Mouse (Mus musculus): Measurements from ENCODE around the gene Zranb1. TPM values are rescaled to one million over a fixed set of nuclear protein-coding genes. Genes with fewer than 3 reads are reported as not detected.
A peak's percentile ranks its signal among the peaks of the same experiment; 100 is the strongest.

Zranb1 gene
- polyA plus RNA-seq, 1 experiment = 2.6 TPM

DNA sequence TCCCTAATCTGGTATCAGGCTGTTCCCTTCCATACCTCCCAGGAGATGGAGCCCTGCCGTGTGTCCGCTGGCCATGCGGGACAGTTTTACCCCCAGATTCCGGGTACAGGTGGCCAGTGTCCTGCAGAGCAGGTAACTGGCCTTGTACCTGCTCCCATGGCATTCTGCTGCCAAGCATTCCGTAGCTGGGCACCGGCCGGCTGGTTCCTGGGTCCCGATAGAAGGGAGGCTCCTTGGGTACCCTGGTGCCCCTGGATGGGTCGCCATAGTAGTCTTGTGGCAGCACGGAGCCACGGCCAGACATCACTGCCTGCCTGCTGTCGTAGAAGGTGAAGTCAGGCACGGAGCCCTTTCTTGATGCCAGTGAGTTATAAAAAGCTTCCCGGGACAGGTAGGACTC, 83.7 kb downstream of the Zranb1 start:
- no peak overlapping the region for H3K4me3 ChIP-seq (ENCODE audit: low read depth, low read length)
- H3K27ac ChIP-seq (ENCODE audit: insufficient read depth, low read depth, low read length) = no peak overlapping the region
- no peaks in the 10 kb centered on the region for H3K27me3 ChIP-seq (ENCODE audit: control insufficient read depth, insufficient read depth, low read length)
- no peak for TF ChIP-seq POLR2A (IDR thresholded peaks at IDR 0.05; ENCODE audit: low read depth, low read length)
- no peak for TF ChIP-seq CTCF (IDR thresholded peaks at IDR 0.05; ENCODE audit: extremely low read depth, insufficient read length, insufficient replicate concordance, low read depth, low read length)
- H3K36me3 ChIP-seq (ENCODE audit: control insufficient read depth, insufficient read depth, low read length) = peaks cover 4% of the 10 kb centered on the region; the same call in 1 of the 2 replicates
- 93% methylated on average over 14 of the region's 14 CpGs for WGBS
- peaks cover 6% of the 10 kb centered on the region; the same call in 1 of the 2 replicates for H3K4me1 ChIP-seq (ENCODE audit: control insufficient read depth, insufficient read depth, insufficient read length, low read length)

DNA sequence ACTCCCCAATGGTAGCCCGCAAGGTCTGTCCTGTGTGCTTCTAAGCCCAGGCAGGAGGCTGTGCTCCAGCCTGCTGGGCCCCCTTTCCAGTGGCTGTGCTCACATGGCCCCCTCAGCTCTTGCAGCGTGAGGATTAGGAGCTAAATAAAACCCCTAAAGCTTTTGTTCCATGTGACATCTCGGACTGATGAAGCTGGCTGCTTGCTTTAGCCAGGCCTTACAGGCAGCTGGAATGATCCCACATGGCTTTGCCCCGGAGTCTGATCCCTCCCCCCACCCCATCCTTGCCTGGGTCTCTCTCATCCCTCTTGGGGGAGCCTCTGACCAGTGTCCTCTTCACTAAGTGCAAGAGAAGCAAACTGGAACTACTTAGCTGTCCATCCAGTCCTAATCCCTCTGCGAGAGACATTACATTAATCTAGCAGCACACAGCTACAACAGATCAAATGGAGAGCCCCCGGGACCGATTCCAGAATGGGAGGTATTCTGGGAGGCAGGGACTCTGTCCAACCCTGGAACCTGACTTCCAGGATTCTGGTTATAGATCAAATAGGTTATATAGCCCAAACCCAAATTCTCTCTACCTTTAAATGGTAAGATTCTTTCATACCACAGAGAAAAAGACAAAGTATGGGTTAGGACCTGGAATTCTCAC, 84.6 kb downstream of the Zranb1 start:
- TF ChIP-seq POLR2A (IDR thresholded peaks at IDR 0.05; ENCODE audit: low read depth, low read length) = no peak
- Histone ChIP-seq H3K27ac (ENCODE audit: insufficient read depth, low read depth, low read length) (0 out of 2 replicates have a peak overlapping the region, but pooled peaks have one; percentile 3), H3K27me3 (ENCODE audit: control insufficient read depth, insufficient read depth, low read length) (no peaks in the 10 kb centered on the region), H3K4me1 (ENCODE audit: control insufficient read depth, insufficient read depth, insufficient read length, low read length) (peaks cover 12% of the 10 kb centered on the region; the same call in 1 of the 2 replicates), H3K36me3 (ENCODE audit: control insufficient read depth, insufficient read depth, low read length) (peaks cover 4% of the 10 kb centered on the region; the same call in 1 of the 2 replicates), H3K4me3 (ENCODE audit: low read depth, low read length) (no peak overlapping the region)
- WGBS = 76% methylated on average over 7 of the region's 7 CpGs

DNA sequence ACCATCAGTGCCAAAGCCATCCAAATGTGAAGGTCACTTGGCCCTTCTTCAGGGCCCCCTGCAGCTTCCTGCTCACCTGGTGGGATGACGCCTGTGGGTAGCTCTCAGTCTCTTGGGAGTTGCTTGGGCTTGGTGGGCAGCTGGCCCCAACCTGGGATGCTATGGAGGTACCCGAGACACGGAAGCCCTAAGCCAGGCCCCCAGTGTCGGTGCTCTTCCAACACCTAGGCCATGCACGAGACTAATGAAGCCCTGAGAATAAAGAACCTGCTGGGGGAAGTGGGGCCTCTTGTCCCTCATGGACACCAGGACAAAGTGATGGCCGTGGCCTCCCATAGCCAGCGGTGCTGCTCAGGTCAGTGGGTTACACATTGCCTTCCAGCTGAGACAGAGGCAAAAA, 88.0 kb downstream of the Zranb1 start:
- Histone ChIP-seq H3K4me1 (ENCODE audit: control insufficient read depth, insufficient read depth, insufficient read length, low read length) (peaks cover 13% of the 10 kb centered on the region; the same call in 1 of the 2 replicates), H3K27ac (ENCODE audit: insufficient read depth, low read depth, low read length) (no peak overlapping the region), H3K27me3 (ENCODE audit: control insufficient read depth, insufficient read depth, low read length) (no peaks in the 10 kb centered on the region), H3K4me3 (ENCODE audit: low read depth, low read length) (no peak overlapping the region), H3K36me3 (ENCODE audit: control insufficient read depth, insufficient read depth, low read length) (no peaks in the 10 kb centered on the region)
- WGBS = 94% methylated on average over 7 of the region's 7 CpGs
- no peak for TF ChIP-seq POLR2A (IDR thresholded peaks at IDR 0.05; ENCODE audit: low read depth, low read length)
- no peak for TF ChIP-seq CTCF (IDR thresholded peaks at IDR 0.05; ENCODE audit: extremely low read depth, insufficient read length, insufficient replicate concordance, low read depth, low read length)

DNA sequence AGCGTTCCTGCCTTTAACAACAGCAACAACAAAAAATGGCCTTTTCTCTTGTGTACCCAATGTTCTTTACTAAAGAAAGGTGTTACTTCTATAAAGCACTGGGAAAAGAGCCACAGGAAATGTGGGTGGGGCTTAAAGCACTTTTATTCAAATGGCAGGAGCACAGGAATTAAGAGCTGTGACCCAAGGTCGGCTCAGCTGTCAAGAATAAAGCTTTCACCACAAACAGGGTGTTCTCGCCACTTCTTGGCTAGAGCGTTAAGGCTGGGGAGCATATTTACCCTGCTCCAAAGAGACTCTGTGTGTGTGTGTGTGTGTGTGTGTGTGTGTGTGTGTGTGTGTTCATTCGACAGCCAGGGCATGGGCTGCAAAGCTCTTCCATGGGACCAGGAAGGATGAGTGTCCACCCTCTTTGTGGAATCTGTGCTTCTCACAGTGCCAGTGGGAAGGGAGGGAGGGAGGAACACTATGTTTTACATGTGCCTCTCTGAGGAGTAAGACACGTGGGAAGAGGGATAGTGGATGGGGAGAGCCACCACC, 88.6 kb downstream of the Zranb1 start:
- peaks cover 13% of the 10 kb centered on the region; the same call in 1 of the 2 replicates for H3K4me1 ChIP-seq (ENCODE audit: control insufficient read depth, insufficient read depth, insufficient read length, low read length)
- no peaks in the 10 kb centered on the region for H3K36me3 ChIP-seq (ENCODE audit: control insufficient read depth, insufficient read depth, low read length)
- no peaks in the 10 kb centered on the region for H3K27me3 ChIP-seq (ENCODE audit: control insufficient read depth, insufficient read depth, low read length)
- H3K27ac ChIP-seq (ENCODE audit: insufficient read depth, low read depth, low read length) = no peak overlapping the region
- WGBS = 51% methylated on average over 6 of the region's 6 CpGs
- TF ChIP-seq CTCF (IDR thresholded peaks at IDR 0.05; ENCODE audit: extremely low read depth, insufficient read length, insufficient replicate concordance, low read depth, low read length) (no peak), POLR2A (IDR thresholded peaks at IDR 0.05; ENCODE audit: low read depth, low read length) (no peak)
- no peak overlapping the region for H3K4me3 ChIP-seq (ENCODE audit: low read depth, low read length)

GRCm38 (mm10) chr7:133024694-133025093, 93.8 kb downstream of the Zranb1 start:
- TF ChIP-seq CTCF (IDR thresholded peaks at IDR 0.05; ENCODE audit: extremely low read depth, insufficient read length, insufficient replicate concordance, low read depth, low read length) (no peak), POLR2A (IDR thresholded peaks at IDR 0.05; ENCODE audit: low read depth, low read length) (no peak)
- Histone ChIP-seq H3K27ac (ENCODE audit: insufficient read depth, low read depth, low read length) (no peak overlapping the region), H3K27me3 (ENCODE audit: control insufficient read depth, insufficient read depth, low read length) (no peaks in the 10 kb centered on the region), H3K4me1 (ENCODE audit: control insufficient read depth, insufficient read depth, insufficient read length, low read length) (peaks cover 16% of the 10 kb centered on the region; the same call in 1 of the 2 replicates), H3K36me3 (ENCODE audit: control insufficient read depth, insufficient read depth, low read length) (peaks cover 3% of the 10 kb centered on the region; the same call in 1 of the 2 replicates), H3K4me3 (ENCODE audit: low read depth, low read length) (no peak overlapping the region)
- WGBS = 24% methylated on average over 1 of the region's 1 CpGs

- H3K4me1 ChIP-seq (ENCODE audit: control insufficient read depth, insufficient read depth, insufficient read length, low read length) = peaks cover 14% of the 10 kb centered on the region; the same call in 1 of the 2 replicates
Measured at GRCm38 (mm10) chr7:133027930-133028329, 97.0 kb downstream of the Zranb1 start.

GRCm38 (mm10) chr7:133029004-133029403, 98.1 kb downstream of the Zranb1 start:
- peaks cover 3% of the 10 kb centered on the region; the same call in 1 of the 2 replicates for H3K36me3 ChIP-seq (ENCODE audit: control insufficient read depth, insufficient read depth, low read length)
- no peak overlapping the region for H3K4me3 ChIP-seq (ENCODE audit: low read depth, low read length)
- WGBS = 28% methylated on average over 8 of the region's 8 CpGs
- H3K27ac ChIP-seq (ENCODE audit: insufficient read depth, low read depth, low read length) = peak overlapping the region; percentile 26
- TF ChIP-seq CTCF (IDR thresholded peaks at IDR 0.05; ENCODE audit: extremely low read depth, insufficient read length, insufficient replicate concordance, low read depth, low read length) = no peak
- H3K27me3 ChIP-seq (ENCODE audit: control insufficient read depth, insufficient read depth, low read length) = no peaks in the 10 kb centered on the region
- H3K4me1 ChIP-seq (ENCODE audit: control insufficient read depth, insufficient read depth, insufficient read length, low read length) = peaks cover 10% of the 10 kb centered on the region; the same call in 1 of the 2 replicates

More at GRCm38 (mm10) chr7:133027930-133028329, 97.0 kb downstream of the Zranb1 start:
- H3K27me3 ChIP-seq (ENCODE audit: control insufficient read depth, insufficient read depth, low read length) = no peaks in the 10 kb centered on the region
- no peak for TF ChIP-seq CTCF (IDR thresholded peaks at IDR 0.05; ENCODE audit: extremely low read depth, insufficient read length, insufficient replicate concordance, low read depth, low read length)
- TF ChIP-seq POLR2A (IDR thresholded peaks at IDR 0.05; ENCODE audit: low read depth, low read length) = no peak
- H3K27ac ChIP-seq (ENCODE audit: insufficient read depth, low read depth, low read length) = no peak overlapping the region
- 88% methylated on average over 4 of the region's 4 CpGs for WGBS
- no peak overlapping the region for H3K4me3 ChIP-seq (ENCODE audit: low read depth, low read length)
- H3K36me3 ChIP-seq (ENCODE audit: control insufficient read depth, insufficient read depth, low read length) = peaks cover 3% of the 10 kb centered on the region; the same call in 1 of the 2 replicates

Data from small intestine, adult 2 months (tissue).